Mouse (Mus musculus) heart, embryonic 11.5 days (tissue): Measurements from ENCODE around the gene Rtf2. TPM values are rescaled to one million over a fixed set of nuclear protein-coding genes. Genes with fewer than 3 reads are reported as not detected.
A peak's percentile ranks its signal among the peaks of the same experiment; 100 is the strongest.

Experiments
- ATAC-seq: fragments of 200-750 bp; cut with Nextera tagmentation; replicated peaks from 2 replicates; pipeline ENCODE4 v1.8.0; 2017; ENCODE audit warnings: moderate library complexity; ENCODE audit not compliant: insufficient number of reproducible peaks, low FRiP score, low TSS enrichment
- H3K27ac ChIP-seq: fragments of 300-500 bp; sonication (generic); 2 replicates; pipeline ENCODE4 v1.5.1; 2014; ENCODE audit warnings: mild to moderate bottlenecking, low read depth, low read length
- H3K27me3 ChIP-seq: fragments of 300-500 bp; sonication (generic); 2 replicates; pipeline ENCODE4 v1.6.1; 2014; ENCODE audit warnings: mild to moderate bottlenecking, low read length, mixed read lengths; ENCODE audit not compliant: control insufficient read depth, insufficient read depth
- H3K36me3 ChIP-seq: fragments of 300-500 bp; sonication (generic); 2 replicates; pipeline ENCODE4 v1.6.1; 2014; ENCODE audit warnings: mild to moderate bottlenecking, low read length, moderate library complexity, mixed read lengths; ENCODE audit not compliant: control insufficient read depth, insufficient read depth
- H3K4me1 ChIP-seq: fragments of 300-500 bp; sonication (generic); 2 replicates; pipeline ENCODE4 v1.6.1; 2014; ENCODE audit warnings: low read length; ENCODE audit not compliant: control insufficient read depth, insufficient read depth
- H3K4me2 ChIP-seq: fragments of 300-500 bp; sonication (generic); 2 replicates; pipeline ENCODE4 v1.6.1; 2014; ENCODE audit warnings: mild to moderate bottlenecking, moderate library complexity
- H3K4me3 ChIP-seq: fragments of 300-500 bp; sonication (generic); 2 replicates; pipeline ENCODE4 v1.5.1; 2014; ENCODE audit warnings: low read depth, low read length
- H3K9ac ChIP-seq: fragments of 300-500 bp; sonication (generic); 2 replicates; pipeline ENCODE4 v1.6.1; 2014; ENCODE audit warnings: mild to moderate bottlenecking, low read depth, low read length, moderate library complexity
- H3K9me3 ChIP-seq: fragments of 300-500 bp; sonication (generic); replicated peaks from 2 replicates; pipeline ENCODE4 v1.6.1; 2016; ENCODE audit warnings: low read length; ENCODE audit not compliant: control insufficient read depth
- WGBS: fragments of 180-500 bp; shearing (Covaris S2); extraction: QIAGEN DNeasy Blood & Tissue Kit; methylation state at CpG from one replicate; pipeline ENCODE4 v1.1.7; 2014; ENCODE audit not compliant: insufficient replicate concordance; 5-methylcytosine and 5-hydroxymethylcytosine counted together
- polyA plus RNA-seq: library from polyadenylated mRNA; unstranded; fragments of >200 nt; fragmentation: Nextera tagmentation; extraction: Ambion mirVana; gene quantifications from 2 replicates; pipeline ENCODE4 v1.2.1, GENCODE M21; 2014

Rtf2 gene
- polyA plus RNA-seq, 1 experiment from 2014 or later = 52.1 TPM

DNA sequence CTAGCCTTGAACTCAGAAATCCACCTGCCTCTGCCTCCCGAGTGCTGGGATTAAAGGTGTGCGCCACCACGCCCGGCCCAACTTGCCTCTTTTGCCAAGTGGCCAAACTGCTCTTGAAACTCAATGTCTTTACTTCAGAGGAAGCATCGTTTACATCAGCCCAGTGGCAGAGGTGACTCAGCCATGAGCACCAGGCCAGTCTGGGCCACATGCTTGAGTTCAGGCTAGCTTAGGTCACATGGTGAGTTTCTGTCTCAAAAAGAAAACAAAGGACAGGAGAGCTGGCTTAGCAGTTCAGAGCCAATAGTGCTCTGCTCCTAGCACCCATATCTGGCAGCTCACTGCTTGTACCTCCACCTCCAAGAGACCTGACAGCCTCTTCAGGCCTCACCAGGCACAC is 26.9 kb downstream of the Rtf2 start:
- whole genome bisulfite sequencing = 90% methylated on average over 5 of the region's 5 CpGs
- no peaks in the 10 kb centered on the region for H3K4me1 ChIP-seq
- H3K4me2 ChIP-seq = no peak overlapping the region
- no peak overlapping the region for H3K27ac ChIP-seq
- peaks cover 24% of the 10 kb centered on the region for H3K36me3 ChIP-seq
- no peaks in the 10 kb centered on the region for H3K27me3 ChIP-seq
- no peak overlapping the region for H3K4me3 ChIP-seq
- no peak for ATAC-seq
- H3K9ac ChIP-seq = no peak overlapping the region
- H3K9me3 ChIP-seq = no peaks in the 10 kb centered on the region

DNA sequence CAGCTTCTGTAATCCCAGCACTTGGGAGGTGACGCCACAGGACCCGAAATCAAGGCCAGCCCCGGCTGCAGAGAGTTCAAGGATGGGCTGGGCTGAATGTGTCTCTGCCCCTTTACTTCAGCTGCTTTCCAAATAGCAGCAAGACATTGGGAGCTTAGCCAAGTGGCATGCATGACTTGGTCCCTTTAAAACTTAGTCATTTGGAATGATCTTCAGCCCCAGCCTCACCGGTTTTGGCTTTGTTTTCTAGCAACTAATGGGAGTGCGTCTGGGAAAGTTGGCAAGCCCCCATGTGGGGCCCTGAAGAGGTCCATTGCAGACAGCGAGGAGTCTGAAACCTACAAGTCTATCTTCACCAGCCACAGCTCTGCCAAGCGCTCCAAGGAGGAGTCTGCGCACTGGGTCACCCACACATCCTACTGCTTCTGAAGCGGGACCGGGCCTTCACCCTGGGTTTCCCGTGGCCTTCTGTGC is 28.0 kb downstream of the Rtf2 start:
- 90% methylated on average over 11 of the region's 11 CpGs for WGBS
- peaks cover 24% of the 10 kb centered on the region for H3K36me3 ChIP-seq
- ATAC-seq = no peak

DNA sequence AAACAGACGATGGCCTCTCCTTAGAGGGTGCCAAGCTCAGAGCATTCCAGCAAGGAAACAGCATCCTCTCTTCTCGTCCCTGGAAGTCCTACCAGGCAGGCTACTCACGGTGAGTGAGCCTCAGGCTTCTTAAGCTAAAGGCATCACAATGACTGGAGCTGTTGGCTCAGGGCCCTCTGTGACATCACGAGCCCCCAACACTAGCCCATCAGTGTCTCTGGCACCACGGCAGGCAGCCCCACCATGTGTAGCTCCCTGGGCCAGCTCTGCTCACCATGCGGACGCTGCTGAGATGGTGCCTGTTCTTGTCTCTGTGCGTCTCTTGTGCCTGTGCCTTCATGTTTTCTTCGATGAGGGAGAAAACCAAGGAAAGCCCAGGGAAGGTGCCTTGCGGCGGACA is 32.0 kb downstream of the Rtf2 start, which contains the start of gene Fam209:
Gene Fam209 (plus strand): TSS at position 203 of the 400 bp plus-strand sequence.
- no peak for ATAC-seq
- H3K4me3 ChIP-seq = no peak within 1 kb of the TSS
- H3K4me2 ChIP-seq = no peak within 1 kb of the TSS
- H3K27me3 ChIP-seq = no peaks in the 10 kb centered on the region
- H3K4me1 ChIP-seq = peaks cover 6% of the 10 kb centered on the region
- no peak within 1 kb of the TSS for H3K27ac ChIP-seq
- WGBS = 87% methylated on average over 11 of the region's 11 CpGs
- H3K36me3 ChIP-seq = peaks cover 10% of the 10 kb centered on the region; the same call in 1 of the 2 replicates
- H3K9ac ChIP-seq = no peak within 1 kb of the TSS
- no peaks in the 10 kb centered on the region for H3K9me3 ChIP-seq

More for the DNA sequence above, 28.0 kb downstream of the Rtf2 start:
- Histone ChIP-seq H3K9me3 (no peaks in the 10 kb centered on the region), H3K4me2 (no peak overlapping the region), H3K9ac (no peak overlapping the region), H3K27ac (no peak overlapping the region), H3K4me1 (no peaks in the 10 kb centered on the region), H3K4me3 (no peak overlapping the region), H3K27me3 (no peaks in the 10 kb centered on the region)

DNA sequence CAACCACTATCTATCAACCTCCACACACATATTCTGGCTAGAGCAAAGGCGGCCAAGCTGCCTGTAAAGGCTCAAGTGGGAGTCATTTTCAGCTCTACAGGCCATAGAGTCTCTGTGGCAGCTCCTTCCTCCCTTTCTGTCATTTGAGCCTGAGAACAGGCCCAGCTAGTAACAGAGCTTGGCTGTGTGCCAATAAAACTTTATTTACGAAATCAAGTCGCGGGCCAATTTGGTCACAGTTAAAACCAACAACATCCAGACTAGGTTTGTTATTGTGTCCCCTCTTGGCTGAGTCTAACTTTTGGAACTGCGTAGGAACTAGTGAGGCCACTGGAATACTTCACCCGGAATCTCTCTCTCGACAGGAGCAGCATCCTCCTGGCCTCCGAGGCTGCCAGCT is 33.2 kb downstream of the Rtf2 start:
- H3K36me3 ChIP-seq = peaks cover 9% of the 10 kb centered on the region; the same call in 1 of the 2 replicates
- 72% methylated on average over 8 of the region's 8 CpGs for WGBS
- no peaks in the 10 kb centered on the region for H3K9me3 ChIP-seq
- no peak for ATAC-seq
- no peak overlapping the region for H3K4me2 ChIP-seq
- no peaks in the 10 kb centered on the region for H3K27me3 ChIP-seq
- H3K4me1 ChIP-seq = peaks cover 6% of the 10 kb centered on the region
- H3K4me3 ChIP-seq = no peak overlapping the region
- H3K27ac ChIP-seq = no peak overlapping the region
- H3K9ac ChIP-seq = no peak overlapping the region

DNA sequence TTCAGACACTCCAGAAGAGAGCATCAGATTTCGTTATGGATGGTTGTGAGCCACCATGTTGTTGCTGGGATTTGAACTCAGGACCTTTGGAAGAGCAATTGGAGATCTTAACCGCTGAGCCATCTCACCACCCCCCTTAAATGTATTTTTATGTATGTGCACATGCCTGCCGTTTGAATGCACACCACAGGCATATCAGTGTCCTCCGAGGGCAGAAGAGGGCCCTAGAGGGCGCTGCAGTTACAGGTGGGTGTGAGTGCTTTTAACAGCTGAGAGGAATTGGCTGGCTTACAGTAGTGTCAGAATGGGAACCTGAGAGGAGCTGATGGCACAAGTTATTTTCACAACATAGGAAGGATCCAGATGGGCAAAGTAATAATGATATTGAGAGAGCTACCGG is 34.6 kb downstream of the Rtf2 start:
- Histone ChIP-seq H3K4me3 (no peak overlapping the region), H3K36me3 (0 out of 2 replicates have a peak, but pooled peaks cover under 1% of the 10 kb centered on the region), H3K4me2 (no peak overlapping the region), H3K27me3 (no peaks in the 10 kb centered on the region), H3K9me3 (no peaks in the 10 kb centered on the region), H3K4me1 (peaks cover 6% of the 10 kb centered on the region), H3K9ac (no peak overlapping the region), H3K27ac (no peak overlapping the region)
- 33% methylated on average over 6 of the region's 6 CpGs for WGBS
- no peak for ATAC-seq

DNA sequence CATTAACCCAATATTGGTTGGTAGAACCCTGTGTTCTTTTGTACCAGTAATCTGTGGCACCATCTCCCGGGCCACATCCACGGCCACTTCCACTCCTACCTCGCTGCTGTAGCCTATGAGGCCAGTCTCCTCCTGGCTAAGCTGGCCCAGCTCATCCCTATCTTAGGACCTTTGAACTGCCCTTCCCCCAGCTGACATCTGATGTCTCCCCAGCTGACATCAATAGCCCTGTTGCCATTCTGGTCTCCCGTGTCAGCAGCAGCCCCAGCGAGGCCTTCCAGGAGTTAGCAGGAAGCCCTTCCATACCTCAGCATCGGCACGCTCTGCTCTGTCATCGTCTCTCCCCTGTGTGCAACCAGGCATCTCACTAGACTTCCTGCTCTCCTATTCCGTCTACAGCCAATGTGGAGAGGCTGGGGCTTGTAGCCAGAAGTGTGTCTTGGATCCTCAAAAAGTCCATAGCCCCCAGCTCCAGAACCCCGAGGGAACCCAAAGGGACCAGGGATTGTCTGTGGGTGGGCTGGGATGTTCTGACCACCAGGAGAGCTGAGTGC is 36.4 kb downstream of the Rtf2 start:
- H3K27ac ChIP-seq = peak overlapping the region; percentile 22; the same call in 1 of the 2 replicates
- H3K9me3 ChIP-seq = no peaks in the 10 kb centered on the region
- no peaks in the 10 kb centered on the region for H3K36me3 ChIP-seq
- H3K4me1 ChIP-seq = peaks cover 6% of the 10 kb centered on the region
- WGBS = 17% methylated on average over 10 of the region's 10 CpGs
- no peak for ATAC-seq
- H3K9ac ChIP-seq = no peak overlapping the region
- no peak overlapping the region for H3K4me3 ChIP-seq
- H3K27me3 ChIP-seq = no peaks in the 10 kb centered on the region
- H3K4me2 ChIP-seq = peak overlapping the region; percentile 49

DNA sequence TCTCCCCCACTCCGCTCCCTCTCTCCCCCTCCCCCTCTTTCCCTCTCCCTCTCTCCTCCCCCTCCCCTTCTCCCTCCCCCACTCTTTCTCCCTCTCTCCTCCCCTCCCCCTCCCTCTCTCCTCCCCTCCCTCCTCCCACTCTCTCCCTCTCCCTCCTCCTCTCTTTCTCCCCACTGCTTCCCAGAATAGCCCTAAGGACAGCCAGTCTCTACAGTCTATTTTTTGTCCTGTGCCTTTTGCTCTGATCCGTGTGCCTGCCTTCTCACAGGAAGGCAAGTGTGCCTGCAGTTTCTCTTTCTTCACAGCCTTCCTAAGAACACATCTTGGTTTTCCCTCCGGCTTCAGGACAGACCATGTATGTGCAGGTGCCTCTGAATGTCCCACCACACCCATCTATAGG is 37.0 kb downstream of the Rtf2 start:
- peak overlapping the region; percentile 41; the same call in 1 of the 2 replicates for H3K27ac ChIP-seq
- H3K4me3 ChIP-seq = peak overlapping the region; percentile 28
- peak overlapping the region; percentile 58 for H3K4me2 ChIP-seq
- H3K4me1 ChIP-seq = peaks cover 6% of the 10 kb centered on the region
- H3K9ac ChIP-seq = peak overlapping the region; percentile 64
- H3K27me3 ChIP-seq = no peaks in the 10 kb centered on the region
- no peaks in the 10 kb centered on the region for H3K36me3 ChIP-seq
- H3K9me3 ChIP-seq = no peaks in the 10 kb centered on the region
- ATAC-seq = no peak
- WGBS = 14% methylated on average over 2 of the region's 3 CpGs

DNA sequence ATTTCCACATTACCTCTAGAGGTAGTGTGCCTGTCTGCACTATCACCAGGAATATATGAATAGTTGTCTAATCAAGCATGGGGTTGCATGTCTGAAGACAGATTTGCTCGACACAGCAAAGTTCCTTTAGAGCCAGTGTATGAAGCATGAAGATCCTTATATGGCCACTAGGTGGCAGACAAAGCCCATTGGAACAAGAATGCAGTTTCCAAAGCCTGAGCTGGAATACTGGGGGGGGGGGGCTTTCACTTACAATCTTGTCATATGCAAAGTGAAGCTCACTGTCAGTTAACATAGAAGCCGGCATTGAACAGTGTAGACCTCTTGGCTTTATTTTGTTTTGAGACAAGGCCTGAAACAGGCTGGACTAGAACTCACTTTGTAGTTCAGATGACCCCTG is 37.5 kb downstream of the Rtf2 start:
- Histone ChIP-seq H3K4me1 (peaks cover 6% of the 10 kb centered on the region), H3K36me3 (no peaks in the 10 kb centered on the region), H3K9ac (no peak overlapping the region), H3K4me3 (peak overlapping the region; percentile 28), H3K27ac (0 out of 2 replicates have a peak overlapping the region, but pooled peaks have one; percentile 41), H3K9me3 (no peaks in the 10 kb centered on the region), H3K27me3 (no peaks in the 10 kb centered on the region), H3K4me2 (peak overlapping the region; percentile 58)
- WGBS = 1% methylated on average over 2 of the region's 2 CpGs
- ATAC-seq = peak; percentile 18; the same call in 1 of the 2 replicates

DNA sequence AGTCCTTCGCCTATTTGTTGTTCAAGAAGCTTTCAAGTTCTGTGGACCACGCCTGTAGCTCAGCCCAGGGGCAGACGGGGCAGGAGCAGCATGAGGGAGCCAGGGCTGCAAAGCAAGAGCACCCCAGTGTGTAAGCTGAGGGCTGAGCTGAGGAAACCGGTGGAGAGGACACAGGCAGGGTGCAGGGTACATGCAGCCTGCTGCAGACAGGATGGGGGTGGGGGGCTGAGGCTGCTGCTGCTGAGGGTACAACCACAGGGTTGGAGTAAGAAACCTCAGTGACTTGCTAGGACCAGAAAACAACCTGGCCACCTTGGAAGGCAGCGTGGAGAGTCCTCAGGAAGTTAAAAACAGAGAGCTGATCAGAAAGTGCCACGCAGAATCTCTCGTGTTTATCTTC is 39.9 kb downstream of the Rtf2 start:
- Histone ChIP-seq H3K4me1 (peaks cover 6% of the 10 kb centered on the region), H3K9ac (no peak overlapping the region), H3K4me3 (no peak overlapping the region), H3K36me3 (no peaks in the 10 kb centered on the region), H3K4me2 (no peak overlapping the region), H3K27me3 (no peaks in the 10 kb centered on the region), H3K27ac (no peak overlapping the region), H3K9me3 (no peaks in the 10 kb centered on the region)
- WGBS = 60% methylated on average over 7 of the region's 7 CpGs
- ATAC-seq = no peak
